Comparison of ENCODE assay signal across 8 mouse cellular contexts in the genomic region with DNA sequence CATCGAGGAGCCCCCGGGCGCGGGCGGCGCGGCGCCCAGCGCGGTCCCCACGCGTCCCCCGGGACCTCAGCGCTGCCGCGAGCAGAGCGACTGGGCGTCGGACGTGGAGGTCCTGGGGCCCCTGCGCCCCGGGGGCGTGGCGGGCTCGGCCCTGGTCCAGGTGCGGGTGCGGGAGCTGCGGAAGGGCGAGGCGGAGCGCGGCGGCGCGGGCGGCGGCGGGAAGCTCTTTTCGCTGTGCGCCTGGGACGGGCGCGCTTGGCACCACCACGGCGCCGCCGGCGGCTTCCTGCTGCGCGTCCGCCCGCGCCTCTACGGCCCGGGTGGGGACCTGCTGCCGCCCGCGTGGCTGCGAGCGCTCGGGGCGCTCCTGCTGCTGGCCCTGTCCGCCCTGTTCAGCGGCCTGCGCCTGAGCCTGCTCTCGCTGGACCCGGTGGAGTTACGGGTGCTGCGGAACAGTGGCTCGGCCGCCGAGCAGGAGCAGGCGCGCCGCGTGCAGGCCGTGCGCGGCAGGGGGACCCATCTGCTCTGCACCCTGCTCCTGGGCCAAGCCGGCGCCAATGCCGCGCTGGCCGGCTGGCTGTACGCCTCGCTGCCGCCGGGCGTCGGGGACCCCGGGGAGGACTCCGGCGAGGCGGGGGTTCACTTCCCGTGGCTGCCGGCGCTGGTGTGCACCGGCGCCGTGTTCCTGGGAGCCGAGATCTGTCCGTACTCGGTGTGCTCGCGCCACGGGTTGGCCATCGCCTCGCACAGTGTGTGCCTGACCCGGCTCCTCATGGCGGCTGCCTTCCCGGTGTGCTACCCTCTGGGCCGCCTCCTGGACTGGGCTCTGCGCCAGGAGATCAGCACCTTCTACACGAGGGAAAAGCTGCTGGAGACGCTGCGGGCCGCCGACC. TPM values are rescaled to one million over a fixed set of nuclear protein-coding genes. Genes with fewer than 3 reads are reported as not detected.
DNase-seq lines count a peak whose midpoint lies in the region; ATAC-seq and TF ChIP-seq lines count a peak whose summit lies in the region.

No protein-coding gene starts in this region.

- H3K27ac ChIP-seq in cortical plate, adult 2 months (ENCODE audit: insufficient read depth, low read length), result peak overlapping the region; percentile 97
- H3K27ac ChIP-seq in heart, embryonic 13.5 days (replicated peaks), result no peak overlapping the region
- no peak overlapping the region for H3K27ac ChIP-seq in kidney, embryonic 16.5 days (ENCODE audit: low read length)
- H3K27ac ChIP-seq in stomach, embryonic 16.5 days (ENCODE audit: low read length), result no peak overlapping the region

- peak overlapping the region; percentile 99 for H3K4me2 ChIP-seq in heart, embryonic 13.5 days
- H3K4me2 ChIP-seq in kidney, embryonic 16.5 days (replicated peaks; ENCODE audit: low read depth, low read length), result peak overlapping the region; percentile 100
- H3K4me2 ChIP-seq in stomach, embryonic 16.5 days (ENCODE audit: low read depth, low read length), result peak overlapping the region; percentile 99

- under 1% methylated on average over 111 of the region's 118 CpGs for WGBS in heart, embryonic 13.5 days
- under 1% methylated on average over 76 of the region's 118 CpGs for WGBS in kidney, embryonic 16.5 days
- under 1% methylated on average over 114 of the region's 118 CpGs for WGBS in stomach, embryonic 16.5 days

- no peak for TF ChIP-seq POLR2A in cortical plate, adult 2 months (IDR thresholded peaks at IDR 0.05; ENCODE audit: extremely low read depth, insufficient read depth, low read length)

- H3K9me3 ChIP-seq in heart, embryonic 13.5 days, result 0 out of 2 replicates have a peak, but pooled peaks cover 5% of the 10 kb centered on the region
- no peaks in the 10 kb centered on the region for H3K9me3 ChIP-seq in kidney, embryonic 16.5 days (ENCODE audit: low read length)
- peaks cover 5% of the 10 kb centered on the region; the same call in 1 of the 2 replicates for H3K9me3 ChIP-seq in stomach, embryonic 16.5 days (replicated peaks; ENCODE audit: control insufficient read depth, low read length)

- H3K4me1 ChIP-seq in cortical plate, adult 2 months (ENCODE audit: control insufficient read depth, insufficient read depth, low read length), result peaks cover 3% of the 10 kb centered on the region
- H3K4me1 ChIP-seq in heart, embryonic 13.5 days, result peaks cover 9% of the 10 kb centered on the region
- H3K4me1 ChIP-seq in kidney, embryonic 16.5 days (ENCODE audit: insufficient read depth, low read length), result peaks cover 13% of the 10 kb centered on the region
- H3K4me1 ChIP-seq in stomach, embryonic 16.5 days (ENCODE audit: control insufficient read depth, insufficient read depth, low read length), result 0 out of 2 replicates have a peak, but pooled peaks cover 4% of the 10 kb centered on the region

- peaks cover 64% of the 10 kb centered on the region for H3K27me3 ChIP-seq in heart, embryonic 13.5 days (replicated peaks)
- H3K27me3 ChIP-seq in kidney, embryonic 16.5 days (ENCODE audit: insufficient read depth, low read length), result peaks cover 58% of the 10 kb centered on the region
- peaks cover 55% of the 10 kb centered on the region for H3K27me3 ChIP-seq in stomach, embryonic 16.5 days (ENCODE audit: control insufficient read depth, insufficient read depth, low read length)

- no peak for TF ChIP-seq CTCF in cortical plate, adult 2 months (IDR thresholded peaks at IDR 0.05; ENCODE audit: extremely low read depth, insufficient read depth, low read length)

- peak; percentile 38 for DNase-seq in ovary, postnatal 36 days (ENCODE audit: low spot score)
- no peak for DNase-seq in ovary, postnatal 14 days (ENCODE audit: low spot score)
- peak; percentile 5 to 26 for DNase-seq in lung, postnatal 4 days
- DNase-seq in adipocyte (ENCODE audit: low spot score), result no peak

- peak overlapping the region; percentile 89 for H3K4me3 ChIP-seq in cortical plate, adult 2 months (ENCODE audit: insufficient read depth, low read length)
- H3K4me3 ChIP-seq in heart, embryonic 13.5 days, result peak overlapping the region; percentile 67
- H3K4me3 ChIP-seq in kidney, embryonic 16.5 days (ENCODE audit: low read length), result peak overlapping the region; percentile 55
- peak overlapping the region; percentile 63 for H3K4me3 ChIP-seq in stomach, embryonic 16.5 days (replicated peaks; ENCODE audit: low read length)

- H3K9ac ChIP-seq in heart, embryonic 13.5 days, result peak overlapping the region; percentile 74
- H3K9ac ChIP-seq in kidney, embryonic 16.5 days (replicated peaks; ENCODE audit: low read length), result peak overlapping the region; percentile 55
- peak overlapping the region; percentile 68 for H3K9ac ChIP-seq in stomach, embryonic 16.5 days (ENCODE audit: low read length)

- no peak for ATAC-seq in heart, embryonic 13.5 days (ENCODE audit: extremely low read depth, insufficient number of reproducible peaks, low FRiP score, low TSS enrichment)
- ATAC-seq in kidney, embryonic 16.5 days (ENCODE audit: low FRiP score, low TSS enrichment), result peak; percentile 72
- peak; percentile 65 for ATAC-seq in stomach, embryonic 16.5 days (ENCODE audit: insufficient read depth, low FRiP score)

- no peaks in the 10 kb centered on the region for H3K36me3 ChIP-seq in heart, embryonic 13.5 days
- no peaks in the 10 kb centered on the region for H3K36me3 ChIP-seq in kidney, embryonic 16.5 days (ENCODE audit: insufficient read depth, low read length)
- no peaks in the 10 kb centered on the region for H3K36me3 ChIP-seq in stomach, embryonic 16.5 days (ENCODE audit: control insufficient read depth, insufficient read depth, low read length)

RNA-seq across cellular contexts. Expression of a gene that starts 0.8 kb away (rescaled TPM):
- polyA plus RNA-seq in cortical plate, adult 2 months (2012; rRNA removed), result 52.6 and 59.8 TPM in 2 replicates
- polyA plus RNA-seq in heart, embryonic 13.5 days (2015; fragmentation: Nextera tagmentation; extraction: Ambion mirVana), result 0.08 and 0.11 TPM in 2 replicates
- polyA plus RNA-seq in kidney, embryonic 16.5 days (2015; fragmentation: Nextera tagmentation; extraction: Ambion mirVana), result 0.05 and 0.27 TPM in 2 replicates
- polyA plus RNA-seq in stomach, embryonic 16.5 days (2015; fragmentation: Nextera tagmentation; extraction: Ambion mirVana), result 0.32 and 0.76 TPM in 2 replicates

RNA-seq across cellular contexts. Expression of a gene that starts 52.9 kb away (rescaled TPM):
- 0.02 TPM in 2 replicates for polyA plus RNA-seq in cortical plate, adult 2 months (2012; rRNA removed)
- polyA plus RNA-seq in heart, embryonic 13.5 days (2015; fragmentation: Nextera tagmentation; extraction: Ambion mirVana), result 0.39 and 0.52 TPM in 2 replicates
- polyA plus RNA-seq in kidney, embryonic 16.5 days (2015; fragmentation: Nextera tagmentation; extraction: Ambion mirVana), result 0.69 and 0.82 TPM in 2 replicates
- polyA plus RNA-seq in stomach, embryonic 16.5 days (2015; fragmentation: Nextera tagmentation; extraction: Ambion mirVana), result 5.9 and 6.6 TPM in 2 replicates

Comparison
In these comparisons a context has a peak if more than half of its experiments do, and no peak if none do; other contexts are left out.
1. DNase-seq: peak in ovary, postnatal 36 days (single experiment) and lung, postnatal 4 days (2 of 2); none in ovary, postnatal 14 days (single experiment) and adipocyte (single experiment).
2. RNA of a gene that starts 0.8 kb away (polyA plus RNA-seq): 52.6 to 59.8 TPM in cortical plate, adult 2 months; 0.32 to 0.76 TPM in stomach, embryonic 16.5 days, 0.08 to 0.11 TPM in heart, embryonic 13.5 days and 0.05 to 0.27 TPM in kidney, embryonic 16.5 days; every median in the first group is over 10 times any median in the second.
3. Peak in every context shown above with its lines, with median percentiles within 50 percentile points of each other: H3K4me3 ChIP-seq, H3K4me2 ChIP-seq and H3K9ac ChIP-seq.